Mouse (Mus musculus) layer of hippocampus, adult 9-11 months (tissue): ENCODE data around the gene Tctn3.

Experiments used
- DNase-seq: peaks from one replicate; pipeline ENCODE4 v3.0.0; 2022

The Tctn3 gene

GRCm38 (mm10) chr19:40553849-40554248, 58.2 kb downstream of the Tctn3 start:
- DNase-seq: no peak

- no peak for DNase-seq
Observed at GRCm38 (mm10) chr19:40553014-40553789, 58.8 kb downstream of the Tctn3 start.

- no peak for DNase-seq
Observed at GRCm38 (mm10) chr19:40549516-40550135, 62.4 kb downstream of the Tctn3 start.

GRCm38 (mm10) chr19:40548796-40549515, 63.1 kb downstream of the Tctn3 start:
- DNase-seq: no peak

GRCm38 (mm10) chr19:40548386-40548785, 63.6 kb downstream of the Tctn3 start:
- no peak for DNase-seq
